Mouse (Mus musculus): ENCODE data around the gene Hspa12a. TPM values are rescaled to one million over a fixed set of nuclear protein-coding genes. Genes with fewer than 3 reads are reported as not detected.

The Hspa12a gene
- total RNA-seq, 2 experiments from 2014 or later, result 4.3 to 4.7 TPM

GRCm38 (mm10) chr19:58824316-58824715 lies 119.1 kb downstream of the Hspa12a start:
- no peak for DNase-seq (ENCODE audit: low spot score)

GRCm38 (mm10) chr19:58823301-58823700 lies 120.2 kb downstream of the Hspa12a start:
- no peak for DNase-seq (ENCODE audit: low spot score)

GRCm38 (mm10) chr19:58822454-58823200 lies 120.8 kb downstream of the Hspa12a start:
- peak; percentile 92 for DNase-seq (ENCODE audit: low spot score)

GRCm38 (mm10) chr19:58818571-58819415 lies 124.7 kb downstream of the Hspa12a start:
- DNase-seq (ENCODE audit: low spot score), result no peak

GRCm38 (mm10) chr19:58817398-58817797 lies 126.1 kb downstream of the Hspa12a start:
- no peak for DNase-seq (ENCODE audit: low spot score)

GRCm38 (mm10) chr19:58816453-58817041 lies 126.9 kb downstream of the Hspa12a start:
- DNase-seq (ENCODE audit: low spot score), result peak; percentile 53

- no peak for DNase-seq (ENCODE audit: low spot score)
Observed at GRCm38 (mm10) chr19:58815179-58815922, 128.1 kb downstream of the Hspa12a start.

- DNase-seq (ENCODE audit: low spot score), result no peak
Observed at GRCm38 (mm10) chr19:58810536-58810935, 132.9 kb downstream of the Hspa12a start.

- no peak for DNase-seq (ENCODE audit: low spot score)
Observed at GRCm38 (mm10) chr19:58808864-58809263, 134.6 kb downstream of the Hspa12a start.

- DNase-seq (ENCODE audit: low spot score), result peak; percentile 75
Observed at GRCm38 (mm10) chr19:58806364-58806763, 137.1 kb downstream of the Hspa12a start.

GRCm38 (mm10) chr19:58805191-58805779 lies 138.2 kb downstream of the Hspa12a start:
- no peak for DNase-seq (ENCODE audit: low spot score)

GRCm38 (mm10) chr19:58795114-58795669 lies 148.3 kb downstream of the Hspa12a start:
- no peak for DNase-seq (ENCODE audit: low spot score)

- no peak for DNase-seq (ENCODE audit: low spot score)
Observed at GRCm38 (mm10) chr19:58794284-58794683, 149.2 kb downstream of the Hspa12a start, which contains the start of gene 1700019N19Rik. 1700019N19Rik (minus strand) TSS chr19:58794461.

GRCm38 (mm10) chr19:58789194-58789593 lies 154.3 kb downstream of the Hspa12a start:
- no peak for DNase-seq (ENCODE audit: low spot score)

GRCm38 (mm10) chr19:58783938-58784337 lies 159.5 kb downstream of the Hspa12a start:
- DNase-seq (ENCODE audit: low spot score), result no peak

- no peak for DNase-seq (ENCODE audit: low spot score)
Observed at GRCm38 (mm10) chr19:58781566-58781965, 161.9 kb downstream of the Hspa12a start.

GRCm38 (mm10) chr19:58776461-58776860 lies 167.0 kb downstream of the Hspa12a start:
- DNase-seq (ENCODE audit: low spot score), result no peak

- DNase-seq (ENCODE audit: low spot score), result no peak
Observed at GRCm38 (mm10) chr19:58767329-58767728, 176.1 kb downstream of the Hspa12a start.

GRCm38 (mm10) chr19:58762848-58763541 lies 180.5 kb downstream of the Hspa12a start:
- DNase-seq (ENCODE audit: low spot score), result peak; percentile 10

- no peak for DNase-seq (ENCODE audit: low spot score)
Observed at GRCm38 (mm10) chr19:58762316-58762715, 181.1 kb downstream of the Hspa12a start.

Measured in gastrocnemius, adult 18-20 months (tissue).